Mouse (Mus musculus) cerebellum, postnatal 10 days (tissue): ENCODE results near the gene Map2k1.
A peak's percentile ranks its signal among the peaks of the same experiment; 100 is the strongest.
"Not testable (repeated sequence)": the region's sequence is repeated elsewhere in the genome, so short reads cannot be mapped to it uniquely, and the experiment has no call there.

Experiments used
- DNase-seq, 2 experiments: peaks; one replicate each; pipeline ENCODE4 v3.0.0; 2021; ENCODE audit warnings: mixed read lengths in 2 of 2

Map2k1 gene

GRCm38 (mm10) chr9:64253021-64253904, at the start of gene Map2k1:
Map2k1 (minus strand) TSS chr9:64253631.
- DNase-seq: peak; percentile 100

- DNase-seq: not testable (repeated sequence)
These were observed 49.7 kb upstream of the Map2k1 start for GRCm38 (mm10) chr9:64303086-64303485.

GRCm38 (mm10) chr9:64282404-64282987, 29.1 kb upstream of the Map2k1 start:
- DNase-seq: no peak

- DNase-seq: no peak
These were observed 28.3 kb upstream of the Map2k1 start for GRCm38 (mm10) chr9:64281781-64282178.

GRCm38 (mm10) chr9:64281105-64281780, 27.8 kb upstream of the Map2k1 start, which contains the start of gene Tipin:
Tipin (plus strand) TSS chr9:64281581.
- DNase-seq: peak; percentile 98

GRCm38 (mm10) chr9:64278665-64279310, 25.4 kb upstream of the Map2k1 start:
- no peak for DNase-seq

GRCm38 (mm10) chr9:64277706-64278105, 24.3 kb upstream of the Map2k1 start:
- DNase-seq: peak; percentile 85 to 88

- DNase-seq: peak; percentile 18 to 39
These were observed 21.5 kb upstream of the Map2k1 start for GRCm38 (mm10) chr9:64274919-64275318.

GRCm38 (mm10) chr9:64274291-64274690, 20.9 kb upstream of the Map2k1 start:
- no peak for DNase-seq

- DNase-seq: peak in 1 of 2 experiments; percentile 31
These were observed 20.3 kb upstream of the Map2k1 start for GRCm38 (mm10) chr9:64273757-64274156.

GRCm38 (mm10) chr9:64272611-64273010, 19.2 kb upstream of the Map2k1 start:
- DNase-seq: peak; percentile 61 to 71

GRCm38 (mm10) chr9:64271249-64271648, 17.8 kb upstream of the Map2k1 start:
- DNase-seq: no peak

- not testable (repeated sequence) for DNase-seq
These were observed 15.4 kb upstream of the Map2k1 start for GRCm38 (mm10) chr9:64268836-64269235.

GRCm38 (mm10) chr9:64268196-64268595, 14.8 kb upstream of the Map2k1 start:
- DNase-seq: no peak

- DNase-seq: no peak
These were observed 13.8 kb upstream of the Map2k1 start for GRCm38 (mm10) chr9:64267231-64267630.

- DNase-seq: no peak
These were observed 11.4 kb upstream of the Map2k1 start for GRCm38 (mm10) chr9:64264813-64265212.

GRCm38 (mm10) chr9:64261023-64261422, 7.6 kb upstream of the Map2k1 start:
- DNase-seq: no peak

- DNase-seq: no peak
These were observed 6.5 kb upstream of the Map2k1 start for GRCm38 (mm10) chr9:64259906-64260305.

- no peak for DNase-seq
These were observed 2.8 kb upstream of the Map2k1 start for GRCm38 (mm10) chr9:64256204-64256603.

GRCm38 (mm10) chr9:64255422-64255821, 2.0 kb upstream of the Map2k1 start:
- no peak for DNase-seq

GRCm38 (mm10) chr9:64252591-64253020, 825 bp downstream of the Map2k1 start:
- DNase-seq: peak; percentile 39 to 45

GRCm38 (mm10) chr9:64250111-64250730, 3.2 kb downstream of the Map2k1 start:
- DNase-seq: no peak
